Mouse (Mus musculus): ENCODE data around the gene Rtkn2.

- no peak for TF ChIP-seq CTCF (IDR thresholded peaks at IDR 0.05; ENCODE audit: control insufficient read depth, insufficient read depth, insufficient read length)
- no peak for TF ChIP-seq MYOD1 (IDR thresholded peaks at IDR 0.05; ENCODE audit: control insufficient read depth, insufficient read length, low read depth)
- no peak for TF ChIP-seq FOSL1 (IDR thresholded peaks at IDR 0.05; ENCODE audit: insufficient read depth, low read length, poor library complexity, severe bottlenecking)
- no peak for TF ChIP-seq CEBPB (IDR thresholded peaks at IDR 0.05; ENCODE audit: low read depth)
- no peak for TF ChIP-seq MYOG (IDR thresholded peaks at IDR 0.05; ENCODE audit: control insufficient read depth, extremely low read depth, insufficient read length)
These were observed 118.7 kb downstream of the Rtkn2 start for GRCm38 (mm10) chr10:68097821-68098675.

Data from C2C12 (cell line).